Mouse (Mus musculus): ENCODE results near the gene Nrn1l.

Gene Nrn1l

GRCm38 (mm10) chr8:105890870-105891269 is 2.5 kb upstream of the Nrn1l start:
- no peak for DNase-seq (ENCODE audit: low spot score)

DNA sequence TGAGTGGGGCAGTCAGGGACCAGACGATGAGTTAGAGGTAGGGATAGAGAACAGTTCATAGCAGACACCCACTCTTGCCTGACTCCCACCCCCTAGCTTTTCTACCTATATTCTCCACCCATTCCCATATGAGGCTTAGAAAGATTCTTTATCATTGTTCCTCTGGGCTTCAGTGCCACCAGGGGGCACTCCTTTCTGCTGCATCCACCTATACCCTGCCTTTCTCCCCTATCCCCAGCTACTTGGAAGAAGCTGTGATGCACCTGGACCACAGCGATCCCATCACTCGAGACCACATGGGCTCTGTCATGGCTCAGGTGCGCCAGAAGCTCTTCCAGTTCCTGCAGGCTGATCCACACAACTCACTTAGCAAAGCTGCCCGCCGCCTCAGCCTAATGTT is 935 bp upstream of the Nrn1l start:
- peak; percentile 56 for DNase-seq (ENCODE audit: low spot score)

DNA sequence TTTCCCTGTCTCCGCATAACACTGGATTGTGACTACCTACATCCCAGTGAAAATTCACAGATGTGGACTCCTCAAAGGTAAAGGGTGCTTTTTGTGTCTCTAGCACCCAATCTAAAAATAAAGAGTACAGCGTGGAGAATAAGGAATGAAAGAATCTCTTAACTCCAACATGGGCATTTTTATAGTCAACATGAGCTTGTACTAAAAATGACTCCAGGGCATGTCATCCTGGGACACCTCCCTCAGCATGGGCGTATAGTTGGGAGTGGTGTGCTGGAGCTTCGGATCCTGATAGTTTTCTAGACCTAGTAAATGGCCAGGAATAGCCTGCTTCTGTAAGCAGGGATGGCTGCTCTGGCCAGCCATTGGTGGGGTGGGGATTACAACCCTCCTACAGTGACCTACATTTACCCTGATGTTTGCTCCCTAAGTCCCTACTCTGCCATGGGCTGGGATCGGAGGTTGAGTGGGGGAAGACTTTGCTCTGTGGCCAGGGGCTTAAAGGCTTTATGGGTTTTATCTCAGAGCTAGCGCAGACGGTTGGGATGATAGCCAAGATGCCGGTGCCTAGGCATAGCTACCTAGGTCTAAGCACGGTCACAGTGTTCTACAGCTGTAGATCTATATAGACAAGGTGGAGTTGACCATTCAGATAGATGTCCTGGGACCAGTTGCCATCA is 4.6 kb downstream of the Nrn1l start:
- no peak for DNase-seq (ENCODE audit: low spot score)

- peak; percentile 95 for DNase-seq (ENCODE audit: low spot score)
Measured at GRCm38 (mm10) chr8:105900180-105900940, 7.0 kb downstream of the Nrn1l start, which contains the start of gene Pskh1. Pskh1 (plus strand) TSS chr8:105900441.

GRCm38 (mm10) chr8:105900941-105901616 is 7.7 kb downstream of the Nrn1l start:
- DNase-seq (ENCODE audit: low spot score): no peak

- DNase-seq (ENCODE audit: low spot score): no peak
Measured at GRCm38 (mm10) chr8:105919390-105919789, 26.0 kb downstream of the Nrn1l start.

DNA sequence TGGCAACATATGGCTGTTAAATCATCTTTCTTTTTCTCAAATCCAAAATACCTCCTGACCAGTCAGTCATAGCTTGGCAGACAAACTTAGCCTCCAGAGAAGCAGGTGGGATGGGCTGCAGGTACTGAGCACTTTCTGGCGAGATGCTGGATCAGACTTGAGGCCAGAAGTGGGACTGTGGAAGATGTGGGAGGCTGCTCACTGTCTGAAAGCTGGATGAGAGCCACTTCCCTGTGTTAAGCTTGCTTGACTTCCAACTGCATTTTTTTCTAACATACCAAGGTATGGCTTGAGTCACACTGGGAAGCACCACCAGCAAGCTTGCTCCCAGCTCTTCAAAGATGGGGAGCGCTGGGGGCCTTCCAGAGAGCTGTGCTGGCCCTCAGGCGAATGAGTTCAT is 31.8 kb downstream of the Nrn1l start:
- DNase-seq (ENCODE audit: low spot score): peak; percentile 42

DNA sequence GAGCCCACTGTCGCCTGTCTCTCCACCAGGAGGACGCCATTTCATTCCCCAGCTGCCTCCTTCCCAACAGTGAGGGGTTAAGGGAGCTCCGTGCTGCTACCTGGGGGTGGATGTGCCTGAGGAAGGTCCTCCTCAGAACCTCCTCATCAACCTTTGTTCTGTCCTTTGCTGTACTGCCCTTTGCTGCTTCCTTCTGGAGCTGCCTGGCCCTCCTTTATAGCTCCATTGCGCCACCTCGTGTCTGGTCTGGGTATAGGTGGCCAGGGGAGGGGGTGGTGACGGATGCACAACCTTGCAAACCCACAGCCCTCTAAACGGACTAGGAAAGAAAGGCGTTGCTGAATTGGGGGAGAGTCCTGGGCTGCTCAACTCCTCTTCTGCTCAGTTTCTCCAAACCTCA is 37.2 kb downstream of the Nrn1l start:
- peak; percentile 96 for DNase-seq (ENCODE audit: low spot score)

DNA sequence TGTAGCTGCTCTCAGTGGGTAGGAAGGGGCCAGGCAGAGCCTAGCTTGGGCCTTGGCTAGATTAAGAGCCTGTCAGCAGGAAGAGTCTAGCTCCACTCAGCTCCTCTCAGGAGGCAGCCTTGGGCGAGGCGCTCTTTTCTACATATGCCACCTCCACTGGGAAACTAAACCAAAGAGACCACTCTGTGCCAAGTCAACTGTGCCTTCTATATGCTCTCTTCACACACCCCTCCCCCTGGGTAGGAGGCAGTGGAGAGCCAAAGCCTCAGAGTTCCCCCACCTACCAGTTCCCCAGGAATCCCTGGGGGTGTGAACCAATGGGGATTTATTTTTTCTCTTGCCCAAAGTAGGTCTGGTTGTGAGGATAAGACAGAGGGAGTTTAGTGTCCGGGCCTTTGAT is 37.9 kb downstream of the Nrn1l start:
- DNase-seq (ENCODE audit: low spot score): no peak

GRCm38 (mm10) chr8:105932525-105932924 is 39.2 kb downstream of the Nrn1l start:
- DNase-seq (ENCODE audit: low spot score): peak; percentile 44

DNA sequence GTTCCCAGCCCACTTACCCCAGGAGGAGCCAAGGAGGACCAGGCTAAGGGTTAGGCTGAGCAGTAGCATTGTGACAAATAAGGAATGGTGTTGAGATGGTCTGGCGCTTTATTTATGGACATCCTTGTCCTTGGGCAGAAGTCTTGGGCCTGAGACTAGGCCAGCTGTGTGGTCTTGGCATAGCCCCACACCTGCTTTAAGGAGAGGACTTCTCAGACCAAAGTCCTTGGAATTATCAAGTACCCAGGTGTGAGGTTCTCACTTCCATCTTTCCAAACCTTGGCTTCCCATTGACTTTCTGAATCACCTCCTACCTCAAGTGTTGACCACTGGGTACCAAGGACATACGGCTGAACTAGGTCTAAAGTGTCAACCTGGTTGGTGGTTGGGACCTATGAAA is 40.4 kb downstream of the Nrn1l start, which contains the start of gene Ctrl:
Gene Ctrl (minus strand): TSS at position 101 of the 400 bp plus-strand sequence.
- no peak for DNase-seq (ENCODE audit: low spot score)

DNA sequence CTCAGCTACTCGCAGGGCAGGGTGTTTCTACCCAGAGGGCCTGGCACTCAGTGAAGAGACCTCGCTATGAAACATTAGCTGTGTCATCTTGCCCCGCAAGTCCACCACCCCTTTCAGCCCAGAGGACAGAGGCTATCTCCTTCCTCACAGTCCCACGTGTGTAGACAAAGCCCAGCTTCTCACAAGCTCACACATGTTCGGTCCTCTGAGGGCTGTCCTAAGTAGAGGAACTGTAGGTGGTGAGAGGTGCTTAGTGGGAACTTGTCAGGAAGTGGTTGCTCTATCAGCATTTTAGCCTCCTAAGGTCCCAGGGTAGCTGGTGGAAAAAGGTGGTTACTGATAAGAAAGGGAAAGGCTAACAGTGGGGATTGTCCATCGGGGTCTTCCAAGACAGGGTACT is 41.7 kb downstream of the Nrn1l start:
- DNase-seq (ENCODE audit: low spot score): no peak

DNA sequence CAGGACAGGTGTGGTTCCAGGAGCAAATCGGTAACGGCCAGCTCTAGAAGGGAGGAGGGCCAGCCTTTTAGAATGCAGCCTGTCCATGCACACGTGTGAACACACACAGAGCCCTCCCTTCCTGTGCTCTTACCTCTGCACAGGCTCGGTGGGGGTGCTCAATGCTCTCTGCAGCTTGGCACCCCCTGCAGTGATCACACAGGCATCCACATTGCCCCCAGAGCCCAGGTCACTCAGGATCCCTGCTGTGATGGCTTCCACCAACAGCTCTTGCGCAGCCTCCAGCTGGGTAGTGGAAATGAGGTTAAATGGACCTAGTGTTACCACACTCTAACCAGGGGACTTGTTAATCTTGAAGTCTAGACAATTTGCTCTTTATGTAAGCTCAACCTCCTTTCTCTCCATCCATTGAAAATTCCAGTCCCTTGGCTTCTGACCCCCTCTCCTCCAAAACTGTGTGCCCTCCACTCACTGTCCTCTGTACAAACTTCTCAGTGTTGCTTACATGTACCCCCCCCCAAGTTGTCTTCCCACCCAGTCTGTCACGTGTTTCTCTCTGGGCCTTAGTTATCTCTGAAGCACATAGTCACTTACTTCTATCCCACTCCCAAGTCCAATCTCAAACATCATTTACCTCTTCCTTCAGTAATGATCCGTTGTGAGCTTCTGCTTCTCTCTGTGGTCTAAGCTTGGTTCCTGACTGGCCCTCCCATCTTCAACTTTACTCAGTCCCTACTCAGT is 42.7 kb downstream of the Nrn1l start:
- peak; percentile 37 for DNase-seq (ENCODE audit: low spot score)

DNA sequence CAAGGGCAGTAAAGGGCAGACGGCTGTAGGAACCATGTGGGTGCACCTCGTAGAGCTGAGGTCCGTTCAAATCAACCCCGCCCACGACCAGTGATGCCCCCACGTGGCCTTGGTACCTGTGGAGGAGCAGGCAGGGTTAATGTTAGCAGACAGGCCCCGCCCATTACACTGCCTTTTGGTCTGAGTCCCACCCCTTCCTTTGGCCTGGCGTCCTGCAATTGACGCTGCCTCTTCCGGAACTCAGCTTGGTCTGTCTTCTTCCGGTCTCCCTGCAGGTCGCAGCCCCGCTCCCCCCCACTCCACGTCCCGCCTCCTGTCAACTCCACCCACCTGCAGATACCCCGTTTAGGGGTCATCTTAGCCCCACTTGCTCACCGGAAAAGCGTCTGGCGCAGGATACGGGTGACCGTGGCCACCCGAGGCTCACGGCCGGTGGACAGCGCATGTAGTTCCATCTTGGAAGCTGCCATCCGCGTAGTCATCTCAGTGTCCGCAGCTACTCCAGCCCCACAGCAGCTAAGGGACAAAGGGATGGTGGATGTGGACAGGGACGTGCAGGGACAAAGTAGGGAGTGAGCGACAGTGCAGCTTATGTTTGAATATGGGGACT is 43.6 kb downstream of the Nrn1l start:
- peak; percentile 89 for DNase-seq (ENCODE audit: low spot score)

GRCm38 (mm10) chr8:105937496-105938305 is 44.3 kb downstream of the Nrn1l start:
- DNase-seq (ENCODE audit: low spot score): peak; percentile 59

DNA sequence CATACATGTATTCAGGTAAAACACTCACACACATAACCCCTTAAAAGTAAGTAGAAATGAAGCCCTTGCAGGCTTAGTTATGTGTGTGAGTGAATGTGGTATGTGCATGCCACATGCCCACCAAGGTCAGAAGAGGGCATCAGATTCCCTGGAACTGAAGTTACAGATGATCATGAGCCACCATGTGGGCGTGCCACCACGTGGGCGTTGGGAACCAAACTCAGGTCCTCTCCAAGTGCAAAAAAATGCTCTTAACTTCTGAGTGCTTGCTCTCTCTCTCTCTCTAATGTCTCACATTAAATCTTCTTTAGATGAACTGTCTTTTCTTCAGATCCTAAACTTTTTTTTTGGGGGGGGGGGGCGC is 44.9 kb downstream of the Nrn1l start, which contains the start of gene Psmb10:
Gene Psmb10 (minus strand): TSS at position 139 of the 364 bp plus-strand sequence.
- peak; percentile 64 for DNase-seq (ENCODE audit: low spot score)

DNA sequence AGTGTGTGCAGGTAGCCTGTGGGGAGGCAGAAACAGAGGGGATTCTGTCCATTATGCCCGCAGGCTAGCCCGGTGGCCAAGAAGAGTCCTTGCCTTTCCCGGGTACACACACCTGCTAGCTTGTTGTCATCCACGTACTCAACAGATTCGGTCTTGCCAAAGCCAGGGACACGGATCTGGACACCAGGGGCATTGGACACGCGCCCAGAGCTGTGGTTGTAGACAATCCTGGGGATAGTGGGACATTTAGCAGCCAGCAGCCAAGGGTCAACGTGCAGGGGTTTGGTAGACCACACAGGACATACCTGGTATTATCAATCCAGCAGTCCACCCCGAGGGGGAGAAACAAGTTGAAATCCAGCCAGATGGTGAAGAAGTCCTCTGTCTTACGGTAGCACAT is 48.7 kb downstream of the Nrn1l start:
- DNase-seq (ENCODE audit: low spot score): no peak

GRCm38 (mm10) chr8:105942542-105942941 is 49.2 kb downstream of the Nrn1l start:
- DNase-seq (ENCODE audit: low spot score): no peak

DNA sequence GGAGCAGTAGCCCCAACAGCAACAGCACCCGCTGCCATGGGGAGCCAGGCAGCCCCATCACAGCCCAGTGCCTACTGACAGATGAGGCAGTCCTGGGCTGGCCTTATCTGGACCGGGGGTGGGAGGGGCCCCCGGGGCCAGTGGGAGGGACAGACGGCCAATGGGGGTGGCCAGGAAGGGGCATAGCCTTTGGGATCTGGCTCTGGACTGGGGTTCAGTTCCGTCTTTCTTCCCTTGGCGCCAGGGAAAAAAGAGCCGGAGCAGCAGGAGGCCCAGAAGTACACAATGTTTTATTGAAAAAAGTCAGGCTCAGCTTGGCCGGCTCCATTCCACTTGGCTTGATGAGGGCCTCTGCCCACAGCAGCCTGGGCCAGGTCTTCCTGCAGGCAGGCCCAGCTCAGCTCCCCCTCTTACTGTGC is 50.0 kb downstream of the Nrn1l start, which contains the start of gene Lcat:
Gene Lcat (minus strand): TSS at position 62 of the 419 bp plus-strand sequence.
- no peak for DNase-seq (ENCODE audit: low spot score)
